Mouse (Mus musculus): ENCODE measurements around the gene Olfr49. TPM values are rescaled to one million over a fixed set of nuclear protein-coding genes. Genes with fewer than 3 reads are reported as not detected.

Gene Olfr49
- polyA plus RNA-seq, 1 experiment from 2014 or later: 0.14 TPM

DNA sequence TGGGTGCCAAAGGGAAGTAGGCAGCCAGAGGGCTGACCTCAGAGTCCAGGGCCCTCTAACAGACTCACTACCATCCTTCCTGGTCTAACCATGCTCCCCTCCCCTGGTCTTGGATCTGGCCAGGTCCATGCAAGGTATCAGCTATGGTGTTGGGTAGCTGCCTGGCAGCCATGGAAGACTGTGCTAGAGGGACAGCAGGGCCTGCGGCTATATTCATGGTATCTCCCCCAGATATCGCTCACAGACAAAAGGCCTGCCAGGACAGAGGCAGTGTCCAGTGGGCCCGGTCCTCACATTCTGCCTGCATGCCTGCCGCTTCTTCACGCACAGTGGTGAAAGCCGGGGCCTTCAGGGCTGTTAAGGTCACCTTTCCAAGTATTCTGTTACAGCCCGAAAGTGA lies 20.5 kb downstream of the Olfr49 start:
- H3K9ac ChIP-seq (ENCODE audit: low read depth, low read length): no peak overlapping the region
- H3K27ac ChIP-seq (ENCODE audit: low read depth, low read length): no peak overlapping the region
- no peaks in the 10 kb centered on the region for H3K4me1 ChIP-seq (replicated peaks; ENCODE audit: control insufficient read depth, insufficient read depth, low read length)
- H3K36me3 ChIP-seq (ENCODE audit: control insufficient read depth, insufficient read depth): peaks cover 58% of the 10 kb centered on the region
- H3K9me3 ChIP-seq (ENCODE audit: control insufficient read depth): no peaks in the 10 kb centered on the region
- ATAC-seq: no peak
- no peak overlapping the region for H3K4me3 ChIP-seq (ENCODE audit: low read depth, low read length)
- H3K27me3 ChIP-seq (replicated peaks; ENCODE audit: control insufficient read depth, insufficient read depth, low read length): no peaks in the 10 kb centered on the region
- 95% methylated on average over 7 of the region's 7 CpGs for WGBS
- H3K4me2 ChIP-seq (replicated peaks; ENCODE audit: low read depth): no peak overlapping the region
- no peak for TF ChIP-seq CTCF (IDR thresholded peaks at IDR 0.05; ENCODE audit: low read depth)

DNA sequence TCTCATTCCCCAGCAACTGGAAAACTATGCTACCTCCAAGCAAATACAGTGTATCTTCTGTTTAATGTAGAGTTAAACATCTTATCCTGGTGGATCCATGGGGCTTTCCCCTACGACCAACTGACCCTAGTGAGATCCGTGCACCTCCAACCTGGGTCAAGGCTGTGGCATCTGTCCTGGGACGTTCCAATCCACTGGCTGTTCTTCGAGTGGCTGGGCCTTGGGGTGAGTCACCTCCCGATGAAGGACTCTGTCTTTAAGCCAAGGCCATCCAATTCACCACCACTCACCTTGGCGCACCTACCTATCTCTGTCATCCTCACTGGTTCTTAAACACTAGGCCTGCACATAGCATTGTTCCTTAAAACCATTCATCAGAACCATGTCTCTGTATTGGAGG lies 21.6 kb downstream of the Olfr49 start:
- WGBS: 86% methylated on average over 6 of the region's 6 CpGs
- Histone ChIP-seq H3K27ac (ENCODE audit: low read depth, low read length) (no peak overlapping the region), H3K36me3 (ENCODE audit: control insufficient read depth, insufficient read depth) (peaks cover 50% of the 10 kb centered on the region), H3K27me3 (replicated peaks; ENCODE audit: control insufficient read depth, insufficient read depth, low read length) (no peaks in the 10 kb centered on the region), H3K9ac (ENCODE audit: low read depth, low read length) (no peak overlapping the region), H3K4me1 (replicated peaks; ENCODE audit: control insufficient read depth, insufficient read depth, low read length) (no peaks in the 10 kb centered on the region), H3K4me2 (replicated peaks; ENCODE audit: low read depth) (no peak overlapping the region), H3K4me3 (ENCODE audit: low read depth, low read length) (no peak overlapping the region), H3K9me3 (ENCODE audit: control insufficient read depth) (no peaks in the 10 kb centered on the region)
- no peak for TF ChIP-seq CTCF (IDR thresholded peaks at IDR 0.05; ENCODE audit: low read depth)
- ATAC-seq: no peak

- no peak overlapping the region for H3K4me2 ChIP-seq (replicated peaks; ENCODE audit: low read depth)
- H3K27ac ChIP-seq (ENCODE audit: low read depth, low read length): no peak overlapping the region
- no peaks in the 10 kb centered on the region for H3K4me1 ChIP-seq (replicated peaks; ENCODE audit: control insufficient read depth, insufficient read depth, low read length)
- ATAC-seq: no peak
- H3K9me3 ChIP-seq (ENCODE audit: control insufficient read depth): no peaks in the 10 kb centered on the region
- no peaks in the 10 kb centered on the region for H3K27me3 ChIP-seq (replicated peaks; ENCODE audit: control insufficient read depth, insufficient read depth, low read length)
- 94% methylated on average over 8 of the region's 8 CpGs for WGBS
- H3K4me3 ChIP-seq (ENCODE audit: low read depth, low read length): no peak overlapping the region
- peaks cover 45% of the 10 kb centered on the region for H3K36me3 ChIP-seq (ENCODE audit: control insufficient read depth, insufficient read depth)
- no peak for TF ChIP-seq CTCF (IDR thresholded peaks at IDR 0.05; ENCODE audit: low read depth)
- H3K9ac ChIP-seq (ENCODE audit: low read depth, low read length): no peak overlapping the region
Observed at GRCm38 (mm10) chr14:54262622-54263021, 22.1 kb downstream of the Olfr49 start.

GRCm38 (mm10) chr14:54261386-54261785 lies 23.4 kb downstream of the Olfr49 start:
- no peak overlapping the region for H3K4me3 ChIP-seq (ENCODE audit: low read depth, low read length)
- H3K36me3 ChIP-seq (ENCODE audit: control insufficient read depth, insufficient read depth): peaks cover 34% of the 10 kb centered on the region
- H3K27ac ChIP-seq (ENCODE audit: low read depth, low read length): no peak overlapping the region
- no peak for TF ChIP-seq CTCF (IDR thresholded peaks at IDR 0.05; ENCODE audit: low read depth)
- no peaks in the 10 kb centered on the region for H3K9me3 ChIP-seq (ENCODE audit: control insufficient read depth)
- H3K27me3 ChIP-seq (replicated peaks; ENCODE audit: control insufficient read depth, insufficient read depth, low read length): no peaks in the 10 kb centered on the region
- H3K4me2 ChIP-seq (replicated peaks; ENCODE audit: low read depth): no peak overlapping the region
- 89% methylated on average over 2 of the region's 2 CpGs for WGBS
- no peaks in the 10 kb centered on the region for H3K4me1 ChIP-seq (replicated peaks; ENCODE audit: control insufficient read depth, insufficient read depth, low read length)
- no peak overlapping the region for H3K9ac ChIP-seq (ENCODE audit: low read depth, low read length)
- ATAC-seq: no peak

DNA sequence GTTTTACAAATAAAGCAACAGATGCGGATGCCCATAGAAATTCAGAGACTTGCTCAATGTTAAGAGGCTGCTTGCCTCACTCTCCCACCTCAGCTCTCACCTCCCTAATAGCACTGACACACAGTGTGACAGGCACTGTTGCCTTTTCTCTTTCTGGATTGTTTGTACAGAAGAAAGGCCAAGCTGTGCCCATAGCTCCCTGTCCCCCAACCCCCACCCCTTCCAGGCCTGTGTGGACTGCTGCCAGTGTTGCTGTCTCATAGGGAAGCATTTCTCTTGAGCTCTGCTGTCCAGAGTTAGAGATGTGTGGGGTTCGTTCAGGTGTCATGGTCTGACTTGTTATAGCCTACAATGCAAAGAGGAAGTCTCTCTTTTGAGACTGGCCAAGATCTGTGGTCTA lies 24.5 kb downstream of the Olfr49 start:
- Histone ChIP-seq H3K36me3 (ENCODE audit: control insufficient read depth, insufficient read depth) (peaks cover 25% of the 10 kb centered on the region), H3K27ac (ENCODE audit: low read depth, low read length) (no peak overlapping the region), H3K27me3 (replicated peaks; ENCODE audit: control insufficient read depth, insufficient read depth, low read length) (no peaks in the 10 kb centered on the region), H3K4me1 (replicated peaks; ENCODE audit: control insufficient read depth, insufficient read depth, low read length) (no peaks in the 10 kb centered on the region), H3K4me3 (ENCODE audit: low read depth, low read length) (no peak overlapping the region), H3K4me2 (replicated peaks; ENCODE audit: low read depth) (peak overlapping the region; percentile 83), H3K9me3 (ENCODE audit: control insufficient read depth) (no peaks in the 10 kb centered on the region), H3K9ac (ENCODE audit: low read depth, low read length) (no peak overlapping the region)
- 68% methylated on average over 2 of the region's 2 CpGs for WGBS
- TF ChIP-seq CTCF (IDR thresholded peaks at IDR 0.05; ENCODE audit: low read depth): no peak
- no peak for ATAC-seq

DNA sequence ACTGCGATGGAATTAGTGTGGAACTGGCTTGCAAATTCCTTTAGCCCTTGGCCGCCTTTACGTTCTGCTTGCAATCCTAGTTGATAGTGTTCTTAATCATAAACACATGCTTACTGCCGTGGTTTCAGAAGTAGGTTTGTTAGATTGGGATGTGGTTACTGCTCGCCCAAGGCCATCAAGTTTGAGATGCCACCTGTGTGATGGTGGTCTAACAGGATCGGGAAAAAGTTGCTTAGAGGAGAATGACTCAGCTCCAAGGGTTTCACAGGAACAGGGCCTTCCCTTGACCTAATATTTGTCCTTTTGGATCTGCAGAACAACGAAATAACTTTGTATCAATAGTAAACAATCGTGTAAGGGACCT lies 25.0 kb downstream of the Olfr49 start:
- no peak overlapping the region for H3K27ac ChIP-seq (ENCODE audit: low read depth, low read length)
- H3K36me3 ChIP-seq (ENCODE audit: control insufficient read depth, insufficient read depth): peaks cover 20% of the 10 kb centered on the region
- peak overlapping the region; percentile 66 for H3K4me3 ChIP-seq (ENCODE audit: low read depth, low read length)
- WGBS: 15% methylated on average over 8 of the region's 8 CpGs
- TF ChIP-seq CTCF (IDR thresholded peaks at IDR 0.05; ENCODE audit: low read depth): no peak
- peak overlapping the region; percentile 83 for H3K4me2 ChIP-seq (replicated peaks; ENCODE audit: low read depth)
- no peaks in the 10 kb centered on the region for H3K27me3 ChIP-seq (replicated peaks; ENCODE audit: control insufficient read depth, insufficient read depth, low read length)
- peak overlapping the region; percentile 53; the same call in 1 of the 2 replicates for H3K9ac ChIP-seq (ENCODE audit: low read depth, low read length)
- H3K9me3 ChIP-seq (ENCODE audit: control insufficient read depth): no peaks in the 10 kb centered on the region
- no peaks in the 10 kb centered on the region for H3K4me1 ChIP-seq (replicated peaks; ENCODE audit: control insufficient read depth, insufficient read depth, low read length)
- no peak for ATAC-seq

All from intestine, postnatal 0 days (tissue).